Mouse (Mus musculus) granulocyte monocyte progenitor cell, adult 5-6 weeks (primary cell): ENCODE measurements at regions not wholly inside any gene's neighbourhood (a gene's known extent, or its start where the extent isn't known, plus 50 kb on each side); places are given as distances from the start of the nearest gene placed in this dataset.

Source experiments
- ATAC-seq: replicated peaks from 2 replicates; pipeline ENCODE4 v1.8.0; 2016; ENCODE audit warnings: mild to moderate bottlenecking, moderate TSS enrichment, inconsistent platforms; ENCODE audit not compliant: poor library complexity, severe bottlenecking

DNA sequence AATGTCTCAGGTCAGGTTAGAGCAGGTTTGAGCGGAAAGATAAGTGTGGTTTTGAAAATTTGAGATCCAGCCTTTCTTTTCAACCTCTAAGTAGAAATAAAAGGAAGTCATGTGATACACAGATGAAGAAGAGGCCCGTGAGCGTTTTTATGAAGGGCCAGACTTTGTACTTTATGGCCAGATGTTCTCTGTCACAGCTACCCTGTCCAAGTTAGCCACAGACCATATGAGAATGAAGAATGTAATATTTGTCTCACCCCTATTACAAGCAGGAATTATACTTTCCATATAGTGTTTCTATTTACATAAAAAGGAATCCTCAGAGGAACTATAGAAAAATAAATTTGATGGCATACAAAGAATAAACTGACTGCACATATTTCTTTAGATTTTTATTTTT is 114.9 kb upstream of the Ahr start:
- no peak for ATAC-seq

- ATAC-seq = no peak
These were observed 107.6 kb upstream of the Ahr start for GRCm38 (mm10) chr12:35642473-35642872.

DNA sequence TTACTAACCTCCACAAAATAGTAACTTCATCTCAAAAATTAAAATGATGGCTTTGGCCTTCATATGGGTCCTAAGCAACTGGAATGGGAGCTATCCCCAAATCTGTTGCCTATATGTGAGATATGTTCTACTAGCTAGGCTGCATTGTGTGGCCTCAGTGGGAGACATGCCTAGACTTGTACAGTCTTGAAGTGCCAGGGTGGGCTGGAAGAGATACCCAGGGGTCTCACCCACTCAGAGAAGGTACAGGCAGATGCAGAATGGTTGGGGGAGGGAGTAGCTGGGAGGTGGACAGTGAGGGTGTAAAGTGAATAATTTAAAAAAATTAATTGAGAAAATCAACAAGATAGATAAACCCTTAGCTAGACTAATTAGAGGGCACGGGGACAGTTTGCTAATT is 106.9 kb upstream of the Ahr start:
- ATAC-seq = no peak

DNA sequence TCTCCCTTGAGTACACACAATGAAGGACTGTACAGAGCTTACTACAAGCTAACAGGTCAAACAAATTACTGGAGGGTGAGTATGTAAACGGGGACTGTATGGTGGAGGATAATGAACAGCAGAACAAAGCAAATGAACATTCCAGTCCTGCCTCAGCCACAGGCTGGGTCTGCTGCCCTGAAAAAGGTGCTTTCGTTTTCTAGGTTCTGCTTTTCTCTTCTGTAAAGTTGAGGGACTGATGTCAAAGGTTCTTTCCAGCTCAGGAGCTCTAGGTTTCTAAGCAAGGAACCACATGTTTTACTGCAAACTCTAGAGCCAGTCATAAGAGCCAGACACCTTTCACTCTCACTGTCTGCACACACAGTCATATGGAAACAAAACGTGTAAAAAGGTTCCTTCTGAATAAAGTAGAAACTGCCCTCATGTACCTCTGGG is 106.1 kb upstream of the Ahr start:
- peak; percentile 67 for ATAC-seq

DNA sequence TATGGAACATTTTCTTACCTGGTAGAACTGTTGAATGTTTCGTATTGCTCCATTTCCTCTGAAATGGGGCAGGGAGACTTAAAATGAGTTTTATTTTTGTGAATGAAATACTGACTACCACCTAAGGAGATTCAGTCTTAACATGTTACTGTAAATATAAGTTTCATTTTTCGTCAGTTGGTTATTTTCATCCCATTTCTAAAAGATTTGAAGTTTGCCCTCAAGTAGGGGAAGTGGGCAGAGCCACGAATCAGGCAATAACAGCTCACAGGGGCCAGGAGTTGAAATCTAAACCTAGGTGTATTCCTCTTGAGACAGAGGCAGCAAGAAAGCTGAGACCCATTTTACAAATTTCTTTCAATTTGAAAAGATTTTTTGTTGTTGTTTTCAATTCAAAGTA is 88.6 kb upstream of the Ahr start:
- ATAC-seq = no peak

DNA sequence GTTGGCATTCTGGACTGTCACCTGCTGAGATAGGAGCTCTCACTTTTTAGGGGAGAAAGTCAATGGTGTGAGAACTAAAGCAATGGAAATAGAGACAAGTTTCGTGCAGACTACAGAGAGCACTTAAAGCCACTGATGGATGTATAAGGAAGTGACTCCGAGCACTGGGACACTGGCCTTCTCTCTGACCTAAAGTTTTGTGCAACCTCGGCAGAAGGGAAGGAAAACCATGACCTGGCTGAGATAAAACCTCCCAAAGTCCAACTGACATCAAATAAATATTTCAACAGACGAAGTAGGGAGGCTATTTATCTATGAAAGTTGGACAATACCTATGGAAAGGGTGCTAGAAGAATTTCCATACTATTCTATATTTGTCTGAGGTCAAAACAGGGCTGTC is 80.0 kb upstream of the Ahr start:
- ATAC-seq = peak; percentile 52; the same call in 1 of the 2 replicates

GRCm38 (mm10) chr12:35607652-35608051 is 72.8 kb upstream of the Ahr start:
- no peak for ATAC-seq

DNA sequence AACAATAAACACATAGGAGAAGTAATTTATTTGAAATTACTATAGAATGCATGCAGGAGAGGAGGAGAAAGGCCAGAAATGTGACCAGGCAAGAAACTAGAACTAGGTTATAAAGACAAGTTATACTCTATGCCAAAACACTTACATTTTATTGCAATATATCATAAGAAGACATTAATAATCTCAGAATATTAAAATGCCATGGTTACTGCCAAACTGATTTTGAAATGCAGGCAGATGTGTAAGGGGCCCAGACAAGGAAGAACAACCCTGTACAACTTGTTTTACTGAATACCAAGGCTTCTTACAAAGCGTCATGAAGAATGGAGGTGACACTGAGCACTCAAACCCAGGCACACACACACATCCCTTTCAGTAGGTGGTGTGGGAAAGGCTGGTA is 68.9 kb upstream of the Ahr start:
- ATAC-seq = no peak

DNA sequence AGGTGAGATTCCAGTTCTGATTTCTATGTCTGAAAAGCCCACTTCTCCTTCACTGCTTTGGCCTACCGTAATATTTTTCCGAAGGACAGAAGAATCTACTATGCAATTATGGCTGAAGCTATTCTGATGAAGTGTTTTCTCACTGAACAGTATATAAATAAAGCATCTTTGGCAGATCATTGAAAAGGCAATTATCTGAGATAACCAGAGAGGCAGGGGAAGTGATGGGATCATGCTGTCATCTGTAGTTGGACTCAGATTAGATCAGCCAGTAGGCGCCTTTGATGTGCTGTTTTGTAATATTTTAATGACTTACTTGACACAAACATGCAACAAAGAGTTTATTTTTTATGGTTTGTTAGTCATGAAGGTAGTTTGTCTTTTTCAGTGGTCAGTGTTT is 67.8 kb upstream of the Ahr start:
- no peak for ATAC-seq

- ATAC-seq = peak; percentile 42; the same call in 1 of the 2 replicates
These were observed 63.5 kb upstream of the Ahr start for GRCm38 (mm10) chr12:35598298-35598697.

DNA sequence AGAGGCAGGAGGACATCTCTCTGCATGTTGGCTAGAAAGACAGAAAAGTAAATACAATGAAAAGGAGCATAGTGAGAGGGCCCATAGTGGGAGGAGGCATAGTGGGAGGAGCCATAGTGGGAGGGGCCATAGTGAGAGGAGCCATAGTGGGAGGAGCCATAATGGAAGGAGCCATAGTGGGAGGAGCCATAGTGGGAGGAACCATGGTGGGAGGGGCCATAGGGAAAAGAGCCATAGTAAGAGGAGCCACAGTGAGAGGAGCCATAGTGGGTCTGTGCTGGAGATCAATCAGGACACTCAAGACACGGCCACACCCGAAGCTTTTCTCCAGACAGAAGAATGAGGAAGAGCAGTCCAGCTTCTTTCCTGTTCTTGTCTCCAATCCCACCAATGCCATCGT is 58.0 kb upstream of the Ahr start:
- ATAC-seq = no peak
